Mouse (Mus musculus) urinary bladder, postnatal 36 days (tissue): ENCODE measurements around the gene Insl5.

Experiments
- DNase-seq, 2 experiments: peaks; one replicate each; pipeline ENCODE4 v3.0.0; 2022; ENCODE audit warnings: low spot score in 2 of 2, mixed read lengths in 1 of 2

Insl5 gene

DNA sequence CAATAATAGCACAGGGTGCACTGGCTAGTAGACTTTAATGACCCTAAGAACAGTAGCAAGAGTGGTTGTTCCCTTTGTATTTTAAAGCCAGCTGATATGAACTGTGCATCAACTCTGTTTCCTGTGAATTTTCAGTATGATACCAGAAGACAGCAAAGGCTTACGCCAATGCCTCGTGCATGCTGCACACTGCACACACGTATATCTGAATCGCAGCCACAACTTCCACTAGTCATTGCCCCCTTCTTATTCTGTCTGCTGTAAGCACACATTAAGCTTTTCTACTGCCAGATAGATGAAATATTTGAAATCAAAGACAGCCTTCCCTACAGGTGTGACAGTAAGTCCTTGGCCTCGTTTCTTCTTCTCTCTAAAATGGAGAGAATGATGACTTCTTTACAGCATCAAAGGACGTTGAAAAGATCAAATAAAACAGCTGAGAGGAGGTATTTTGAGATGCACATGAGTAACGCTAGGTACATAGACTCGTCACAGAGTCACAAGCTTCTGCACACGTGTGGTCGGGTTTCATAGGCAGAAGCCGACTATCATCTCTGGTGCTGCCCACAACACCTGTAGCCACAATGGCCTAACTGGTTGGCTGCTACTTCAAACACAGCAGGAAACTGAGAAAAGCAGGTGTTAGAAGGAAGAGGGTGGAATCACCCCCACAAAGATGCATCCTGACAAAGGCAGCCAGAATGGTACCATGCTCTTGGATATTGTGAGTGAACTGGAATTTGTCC lies 35.9 kb downstream of the Insl5 start:
- DNase-seq, result no peak

- no peak for DNase-seq
Measured at GRCm38 (mm10) chr4:102990016-102990415, 36.6 kb downstream of the Insl5 start.

DNA sequence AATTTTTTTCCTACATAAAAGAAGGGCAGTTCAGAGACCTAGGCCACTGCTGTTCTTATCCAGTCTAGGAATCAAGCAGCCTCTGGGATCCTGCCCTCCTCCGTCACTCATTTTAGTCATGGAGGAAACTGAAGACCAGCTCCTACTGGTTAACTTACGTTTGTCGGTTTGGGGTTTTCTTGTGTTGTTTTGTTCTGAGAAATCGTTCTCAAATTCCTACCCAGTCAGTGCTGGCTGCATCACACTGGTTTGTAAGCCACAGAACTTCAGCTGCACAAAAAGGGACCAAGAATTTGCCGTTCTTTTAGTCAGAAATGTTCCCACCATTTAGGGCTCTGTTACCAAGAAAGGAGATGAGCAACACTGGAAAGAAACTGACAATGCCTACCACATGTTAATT lies 37.3 kb downstream of the Insl5 start:
- DNase-seq, result no peak

DNA sequence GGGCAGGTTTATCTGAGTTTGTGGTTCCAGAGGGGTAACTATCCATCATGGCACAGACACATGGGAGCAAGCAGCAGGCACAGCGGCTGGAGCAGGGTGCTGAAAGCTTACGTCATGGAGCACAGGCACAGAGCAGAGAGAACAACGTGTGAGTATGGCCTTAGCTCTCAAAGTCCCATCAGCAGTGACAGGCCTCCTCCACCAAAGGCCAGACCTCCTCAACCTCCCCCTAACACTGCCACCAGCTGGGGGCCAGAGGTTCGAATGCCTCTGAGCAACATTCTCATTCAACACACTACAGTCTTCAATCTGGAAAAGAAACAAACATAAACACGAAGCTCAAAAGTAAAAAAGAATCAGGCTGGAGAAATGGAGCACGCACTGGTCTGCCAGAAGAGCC lies 38.1 kb downstream of the Insl5 start:
- DNase-seq, result no peak

DNA sequence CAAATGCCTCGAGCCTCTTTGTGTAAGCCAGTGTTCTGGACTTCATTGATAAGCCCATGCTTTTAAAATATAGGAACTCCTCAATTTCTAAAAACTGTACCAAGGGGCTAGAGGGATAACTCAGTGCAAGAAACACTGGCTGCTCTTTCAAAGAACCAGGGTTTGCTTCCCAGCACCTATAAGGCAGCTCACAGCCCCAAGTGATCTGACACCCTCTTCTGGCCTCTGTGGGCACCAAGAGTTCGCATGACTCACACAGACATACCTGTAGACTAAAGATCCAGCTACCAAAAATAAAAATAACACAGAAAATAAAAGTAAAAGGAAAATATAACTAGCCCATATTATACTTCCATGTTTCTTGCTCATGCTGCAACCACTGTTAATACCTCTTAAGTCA lies 38.9 kb downstream of the Insl5 start:
- DNase-seq, result no peak

GRCm38 (mm10) chr4:102987325-102987724 lies 39.3 kb downstream of the Insl5 start:
- DNase-seq, result no peak

GRCm38 (mm10) chr4:102986917-102987316 lies 39.7 kb downstream of the Insl5 start:
- peak; percentile 21 to 24 for DNase-seq

DNA sequence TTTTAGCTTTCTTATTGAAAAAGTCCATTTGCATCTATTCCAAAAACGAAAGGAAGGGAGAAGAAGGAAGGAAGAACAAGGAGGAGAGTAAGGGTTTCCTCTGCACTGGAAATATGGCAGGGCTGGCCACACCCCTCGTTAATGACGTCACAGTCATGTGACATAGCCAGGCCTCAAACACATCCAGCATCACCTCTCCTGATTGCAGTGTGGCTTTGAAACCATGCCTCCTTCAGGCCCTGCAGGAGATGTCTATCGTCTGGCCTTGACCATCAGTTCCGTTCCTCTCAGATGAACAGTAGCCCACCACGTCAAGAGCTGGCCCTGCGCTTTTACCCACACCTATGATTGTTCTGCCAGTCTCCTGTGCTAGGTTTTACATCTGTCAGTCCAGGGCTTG lies 40.5 kb downstream of the Insl5 start:
- DNase-seq, result no peak

- DNase-seq, result no peak
Measured at GRCm38 (mm10) chr4:102981709-102982108, 44.9 kb downstream of the Insl5 start.

- no peak for DNase-seq
Measured at GRCm38 (mm10) chr4:102979385-102979784, 47.3 kb downstream of the Insl5 start.

DNA sequence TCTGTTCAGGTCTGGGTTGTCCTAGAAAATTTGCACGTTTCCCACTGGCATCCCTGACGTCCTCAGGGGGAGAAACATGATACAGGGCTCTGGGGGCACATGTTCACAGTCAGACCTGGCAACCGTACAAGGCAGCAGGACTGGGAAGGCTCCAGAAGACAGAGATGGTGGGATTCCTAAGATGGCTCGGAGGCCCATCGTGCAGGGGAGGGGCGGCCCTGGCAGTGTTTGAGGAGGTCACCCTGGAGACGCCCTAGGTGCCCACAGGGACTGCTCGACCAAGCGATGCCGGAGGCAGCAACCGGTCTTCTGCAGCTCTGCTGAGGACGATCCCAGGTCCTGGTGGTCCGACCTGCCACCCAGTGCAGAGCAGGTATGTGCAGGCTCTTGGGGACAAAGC lies 48.2 kb downstream of the Insl5 start, which contains the start of gene Tctex1d1:
Gene Tctex1d1 (plus strand): TSS at position 167 of the 400 bp plus-strand sequence.
- DNase-seq, result no peak

GRCm38 (mm10) chr4:102977778-102978321 lies 48.8 kb downstream of the Insl5 start:
- DNase-seq, result no peak

DNA sequence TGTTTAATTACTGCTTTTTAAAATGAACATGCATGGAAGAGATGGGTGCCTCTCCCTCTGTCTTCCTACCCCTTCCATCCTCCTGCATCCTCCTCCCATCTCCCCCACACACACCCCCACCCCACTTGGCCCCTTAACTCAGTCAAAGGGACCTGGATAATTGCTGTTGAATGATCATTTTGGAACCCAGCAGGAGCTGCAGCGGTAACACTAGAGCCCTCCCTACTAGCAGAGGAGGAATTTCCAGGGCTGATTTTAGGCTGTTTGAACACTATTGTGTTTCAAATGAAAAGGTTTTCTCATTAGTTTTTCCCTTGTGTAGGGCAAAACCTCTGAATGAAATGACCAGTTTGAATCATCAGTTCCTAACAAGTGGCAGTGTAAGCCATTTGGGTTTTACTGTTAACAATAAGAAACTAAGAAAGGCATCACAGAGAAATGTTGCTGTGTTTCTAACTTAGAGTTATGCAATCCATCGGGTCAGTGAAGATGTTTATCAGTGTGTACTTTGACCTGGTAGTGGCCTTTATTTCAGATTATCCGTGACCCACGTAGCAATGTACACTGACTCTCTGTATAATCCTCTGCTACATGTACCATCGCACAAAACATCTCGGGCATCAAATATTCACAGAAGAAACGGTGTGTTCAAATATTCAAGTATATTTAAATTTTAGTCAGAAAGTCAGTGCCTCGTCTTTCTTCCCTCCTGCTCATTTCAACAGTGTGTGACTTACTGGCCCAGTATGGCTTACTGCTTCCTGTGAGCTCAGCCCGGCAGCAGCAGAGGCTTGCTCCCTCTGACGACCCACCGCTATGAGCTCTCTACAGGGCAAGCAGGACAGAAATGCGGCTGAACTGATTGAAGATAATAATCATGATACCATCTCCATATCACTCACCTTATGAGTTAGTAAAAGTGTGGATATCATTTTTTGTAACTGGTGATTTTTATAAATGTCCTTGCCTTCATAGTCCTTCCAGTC lies 50.1 kb downstream of the Insl5 start:
- no peak for DNase-seq

GRCm38 (mm10) chr4:102974172-102974571 lies 52.5 kb downstream of the Insl5 start:
- DNase-seq, result no peak

DNA sequence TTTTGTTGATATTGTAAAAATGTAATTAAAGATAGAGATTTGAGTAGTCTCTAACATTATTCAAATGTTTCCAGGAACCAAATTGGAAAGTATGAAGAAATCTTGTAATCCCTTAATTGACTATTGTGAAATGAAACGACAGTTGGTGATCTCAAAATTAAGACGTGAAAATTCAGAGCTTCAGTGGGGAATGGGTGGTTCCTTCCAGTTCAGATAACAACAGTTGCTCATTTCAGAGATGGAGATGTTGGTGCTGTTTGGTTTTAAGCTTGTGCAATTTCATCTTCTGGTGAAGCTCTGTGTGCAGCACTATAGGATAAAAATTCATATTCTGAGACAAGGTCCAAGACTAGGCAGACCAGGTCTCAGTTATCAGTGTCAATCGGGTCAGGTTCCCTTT lies 54.6 kb downstream of the Insl5 start:
- DNase-seq, result no peak

DNA sequence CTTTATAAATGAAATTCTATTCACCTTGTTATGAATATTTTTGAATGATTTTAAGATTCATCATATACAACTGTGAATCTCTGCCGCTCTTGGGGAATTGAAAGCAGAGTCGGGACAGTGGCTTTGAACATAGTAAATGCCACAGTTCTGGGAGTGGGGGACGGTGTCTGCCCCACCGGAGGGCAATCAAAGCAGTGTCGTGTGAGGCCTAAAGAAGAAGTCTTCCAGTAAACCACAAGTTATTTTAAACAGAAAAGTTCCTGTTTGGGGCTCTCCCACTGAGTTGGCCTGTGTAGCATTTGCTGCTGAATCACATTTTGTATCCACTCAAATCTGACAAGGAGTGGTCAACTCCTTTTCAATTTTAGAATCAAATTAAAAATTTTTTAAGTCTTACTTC lies 55.5 kb downstream of the Insl5 start:
- no peak for DNase-seq

GRCm38 (mm10) chr4:102969599-102969998 lies 57.0 kb downstream of the Insl5 start:
- no peak for DNase-seq
